Mouse (Mus musculus) retina, embryonic 14.5 days (tissue): ENCODE data around the gene Siglece.

Experiments
- DNase-seq: peaks from one replicate; pipeline ENCODE4 v3.0.0-alpha.2; 2015; ENCODE audit warnings: low spot score

Siglece gene

GRCm38 (mm10) chr7:43625794-43626422 is 34.1 kb downstream of the Siglece start:
- no peak for DNase-seq

- no peak for DNase-seq
Measured at GRCm38 (mm10) chr7:43625065-43625464, 34.9 kb downstream of the Siglece start.

- peak; percentile 25 for DNase-seq
Measured at GRCm38 (mm10) chr7:43623819-43624218, 36.1 kb downstream of the Siglece start.

GRCm38 (mm10) chr7:43622927-43623326 is 37.0 kb downstream of the Siglece start:
- no peak for DNase-seq

GRCm38 (mm10) chr7:43613816-43614551 is 46.0 kb downstream of the Siglece start:
- peak; percentile 17 for DNase-seq

- DNase-seq: no peak
Measured at GRCm38 (mm10) chr7:43608316-43608824, 51.6 kb downstream of the Siglece start.

- no peak for DNase-seq
Measured at GRCm38 (mm10) chr7:43607743-43608287, 52.1 kb downstream of the Siglece start.

GRCm38 (mm10) chr7:43606896-43607742 is 52.8 kb downstream of the Siglece start, which contains the start of gene Zfp819:
TSS of gene Zfp819 (plus strand) at chr7:43607169.
- peak; percentile 84 for DNase-seq

GRCm38 (mm10) chr7:43601884-43602283 is 58.1 kb downstream of the Siglece start:
- no peak for DNase-seq
